Mouse (Mus musculus) kidney, adult 2 months (tissue): ENCODE data around the gene Tmprss11d. TPM values are rescaled to one million over a fixed set of nuclear protein-coding genes. Genes with fewer than 3 reads are reported as not detected.
A peak's percentile ranks its signal among the peaks of the same experiment; 100 is the strongest.

Experiments used
- DNase-seq: peaks from one replicate; pipeline ENCODE4 v3.0.0; 2021
- H3K27ac ChIP-seq: fragments of 200-500 bp; 2 replicates; pipeline ENCODE4 v1.5.1; 2012; ENCODE audit warnings: low read depth, low read length, control low read depth, inconsistent platforms; ENCODE audit not compliant: insufficient read depth
- H3K27me3 ChIP-seq: fragments of 200-500 bp; replicated peaks from 2 replicates; pipeline ENCODE4 v1.6.1; 2012; ENCODE audit warnings: mild to moderate bottlenecking, moderate library complexity, low read length, inconsistent platforms; ENCODE audit not compliant: control insufficient read depth, insufficient read depth
- H3K36me3 ChIP-seq: fragments of 200-500 bp; 2 replicates; pipeline ENCODE4 v1.6.1; 2012; ENCODE audit warnings: mild to moderate bottlenecking, moderate library complexity, low read length, inconsistent platforms; ENCODE audit not compliant: control insufficient read depth, insufficient read depth
- H3K4me1 ChIP-seq: fragments of 200-500 bp; 2 replicates; pipeline ENCODE4 v1.6.1; 2011; ENCODE audit warnings: low read length; ENCODE audit not compliant: control insufficient read depth, insufficient read depth
- H3K4me3 ChIP-seq: fragments of 200-500 bp; 2 replicates; pipeline ENCODE4 v1.5.1; 2011; ENCODE audit warnings: mild to moderate bottlenecking, low read depth, low read length, control low read depth; ENCODE audit not compliant: insufficient read depth
- CTCF ChIP-seq: fragments of 200-500 bp; conservative IDR thresholded peaks from 2 replicates; pipeline ENCODE4 v1.5.1; 2011; ENCODE audit warnings: low read depth, mild to moderate bottlenecking, control low read depth, low read length, moderate library complexity, mixed read lengths; ENCODE audit not compliant: insufficient read depth, insufficient read length
- POLR2A ChIP-seq: fragments of 200-500 bp; IDR thresholded peaks from one replicate; pipeline ENCODE4 v1.6.1; 2011; ENCODE audit warnings: low read depth, low read length, control low read depth
- WGBS: fragments of 180-500 bp; shearing (Covaris S2); methylation state at CpG from one replicate; pipeline ENCODE4 v1.1.7; 2018; 5-methylcytosine and 5-hydroxymethylcytosine counted together
- polyA plus RNA-seq: library from polyadenylated mRNA; depleted of rRNA; stranded (reverse); fragments of >200 nt; gene quantifications from 2 replicates; pipeline ENCODE4 v1.2.3, GENCODE M21; 2012; rRNA removed

Tmprss11d gene
- polyA plus RNA-seq = 0.03 TPM in 1 of 2 replicates, not detected in the other

- Histone ChIP-seq H3K27me3 (no peaks in the 10 kb centered on the region), H3K4me3 (no peak within 1 kb of the TSS), H3K4me1 (no peaks in the 10 kb centered on the region), H3K27ac (no peak within 1 kb of the TSS), H3K36me3 (no peaks in the 10 kb centered on the region)
- TF ChIP-seq POLR2A = no peak
- TF ChIP-seq CTCF = no peak
- WGBS = 62% methylated on average over 3 of the region's 3 CpGs
- no peak for DNase-seq
These were observed at the start of gene Tmprss11d for GRCm38 (mm10) chr5:86373320-86373719. Gene Tmprss11d (minus strand): TSS chr5:86373420.

DNA sequence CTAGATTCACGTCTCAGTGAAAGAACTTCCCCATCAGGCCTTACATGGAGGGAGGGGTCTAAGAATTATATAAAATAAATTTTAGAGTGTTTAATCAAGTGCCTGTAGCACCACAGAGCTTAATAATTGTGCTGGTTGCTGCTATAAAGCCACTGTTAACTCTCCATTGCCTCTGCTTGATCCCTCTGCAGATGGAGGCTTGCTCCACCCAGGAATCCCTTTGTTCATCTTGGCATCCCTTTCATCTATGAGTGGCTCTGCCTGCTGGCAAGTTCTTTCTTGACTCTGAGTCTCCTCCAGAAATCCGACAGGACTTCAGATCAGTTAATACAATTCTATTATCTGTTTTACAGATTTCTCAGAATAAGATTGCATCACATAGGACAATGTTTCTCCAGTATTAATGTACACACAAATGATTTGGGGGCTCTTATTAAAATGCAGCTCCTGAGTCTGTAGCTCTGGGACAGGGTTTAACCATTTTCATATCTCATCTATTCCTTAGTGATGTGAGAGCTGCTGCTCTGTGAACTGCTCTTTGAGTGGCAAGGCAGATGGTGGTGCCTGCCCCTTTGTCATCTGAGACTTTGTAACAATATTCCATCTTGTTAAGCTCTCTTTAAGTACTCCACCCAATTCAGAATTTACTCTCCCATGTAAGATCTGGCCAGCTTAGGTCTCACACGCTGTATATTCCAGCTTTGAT lies 48.3 kb upstream of the Tmprss11d start:
- Histone ChIP-seq H3K4me1 (no peaks in the 10 kb centered on the region), H3K4me3 (no peak overlapping the region), H3K27me3 (no peaks in the 10 kb centered on the region), H3K27ac (no peak overlapping the region), H3K36me3 (no peaks in the 10 kb centered on the region)
- DNase-seq = no peak
- WGBS = 35% methylated on average over 3 of the region's 3 CpGs
- TF ChIP-seq POLR2A (no peak), CTCF (no peak)

- peak; percentile 17; the same call in 1 of the 2 replicates for TF ChIP-seq CTCF
- TF ChIP-seq POLR2A = no peak
- Histone ChIP-seq H3K4me1 (no peaks in the 10 kb centered on the region), H3K27ac (no peak overlapping the region), H3K4me3 (no peak overlapping the region), H3K27me3 (no peaks in the 10 kb centered on the region), H3K36me3 (no peaks in the 10 kb centered on the region)
- WGBS = 22% methylated on average over 4 of the region's 4 CpGs
- no peak for DNase-seq
These were observed 46.3 kb upstream of the Tmprss11d start for GRCm38 (mm10) chr5:86419494-86419893.

- Histone ChIP-seq H3K4me3 (no peak overlapping the region), H3K27ac (no peak overlapping the region), H3K36me3 (no peaks in the 10 kb centered on the region), H3K27me3 (no peaks in the 10 kb centered on the region), H3K4me1 (no peaks in the 10 kb centered on the region)
- 63% methylated on average over 7 of the region's 7 CpGs for WGBS
- no peak for DNase-seq
- TF ChIP-seq CTCF = no peak
- no peak for TF ChIP-seq POLR2A
These were observed 41.1 kb upstream of the Tmprss11d start for GRCm38 (mm10) chr5:86414280-86414679.

GRCm38 (mm10) chr5:86410815-86411214 lies 37.6 kb upstream of the Tmprss11d start:
- Histone ChIP-seq H3K4me1 (no peaks in the 10 kb centered on the region), H3K36me3 (no peaks in the 10 kb centered on the region), H3K27me3 (no peaks in the 10 kb centered on the region), H3K4me3 (no peak overlapping the region), H3K27ac (no peak overlapping the region)
- TF ChIP-seq POLR2A = no peak
- TF ChIP-seq CTCF = no peak
- WGBS = 22% methylated on average over 3 of the region's 3 CpGs
- DNase-seq = peak; percentile 34

DNA sequence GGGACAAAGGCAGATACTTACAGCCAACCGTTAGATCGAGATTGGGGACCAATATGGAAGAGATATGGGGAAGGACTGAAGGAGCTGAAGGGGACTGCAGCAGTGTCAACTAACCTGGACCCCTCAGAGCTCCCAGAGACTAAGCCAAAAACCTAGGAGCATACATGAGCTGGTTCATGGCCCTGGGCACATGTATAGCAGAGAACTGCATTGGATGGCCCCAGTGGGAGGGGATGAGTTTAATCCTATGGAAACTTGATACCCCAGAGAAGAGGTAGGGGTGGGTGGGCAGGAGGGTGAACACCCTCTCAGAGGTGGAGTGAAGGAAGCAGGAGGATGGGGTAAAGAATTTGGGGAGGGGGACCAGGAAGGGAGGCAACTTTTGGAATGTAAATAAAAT lies 34.7 kb upstream of the Tmprss11d start:
- no peaks in the 10 kb centered on the region for H3K4me1 ChIP-seq
- no peak overlapping the region for H3K4me3 ChIP-seq
- no peak overlapping the region for H3K27ac ChIP-seq
- no peaks in the 10 kb centered on the region for H3K36me3 ChIP-seq
- TF ChIP-seq CTCF (no peak), POLR2A (no peak)
- no peak for DNase-seq
- WGBS = 89% methylated on average over 2 of the region's 2 CpGs
- H3K27me3 ChIP-seq = no peaks in the 10 kb centered on the region

DNA sequence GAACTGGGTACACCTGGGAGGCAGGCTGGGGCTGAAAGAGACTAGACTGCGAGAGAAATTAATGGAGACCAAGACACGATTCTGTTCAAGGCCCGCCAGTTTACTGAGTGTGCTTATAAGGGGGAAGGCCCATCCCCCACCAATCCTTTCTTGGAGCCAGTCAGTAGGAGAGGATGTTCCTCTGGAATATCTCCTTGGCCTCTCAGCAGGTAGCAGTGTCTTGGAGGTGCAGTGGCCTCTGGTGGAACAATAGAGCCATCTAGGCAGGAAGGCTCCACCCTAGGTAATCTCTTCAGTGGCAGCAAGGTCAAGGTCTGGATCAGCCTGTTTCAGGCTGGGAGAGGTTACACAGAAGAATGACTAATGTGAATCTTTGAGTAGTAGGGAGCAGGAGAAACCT lies 34.0 kb upstream of the Tmprss11d start:
- no peak for TF ChIP-seq CTCF
- no peak for TF ChIP-seq POLR2A
- H3K4me3 ChIP-seq = no peak overlapping the region
- no peaks in the 10 kb centered on the region for H3K4me1 ChIP-seq
- 90% methylated on average over 3 of the region's 3 CpGs for WGBS
- no peak overlapping the region for H3K27ac ChIP-seq
- no peaks in the 10 kb centered on the region for H3K36me3 ChIP-seq
- no peak for DNase-seq
- H3K27me3 ChIP-seq = no peaks in the 10 kb centered on the region
